Mouse (Mus musculus) bone marrow, adult 2 months (tissue): ENCODE data around the gene Gm12695.

Experiments used
- CTCF ChIP-seq: fragments of 200-500 bp; IDR thresholded peaks from 2 replicates; pipeline ENCODE4 v1.5.1; 2011; ENCODE audit warnings: low read length, control low read depth; ENCODE audit not compliant: control insufficient read depth, insufficient read depth
- POLR2A ChIP-seq: fragments of 200-500 bp; IDR thresholded peaks from 2 replicates; pipeline ENCODE4 v1.6.1; 2011; ENCODE audit warnings: low read depth, mild to moderate bottlenecking, control low read depth, low read length, borderline replicate concordance; ENCODE audit not compliant: control insufficient read depth

DNA sequence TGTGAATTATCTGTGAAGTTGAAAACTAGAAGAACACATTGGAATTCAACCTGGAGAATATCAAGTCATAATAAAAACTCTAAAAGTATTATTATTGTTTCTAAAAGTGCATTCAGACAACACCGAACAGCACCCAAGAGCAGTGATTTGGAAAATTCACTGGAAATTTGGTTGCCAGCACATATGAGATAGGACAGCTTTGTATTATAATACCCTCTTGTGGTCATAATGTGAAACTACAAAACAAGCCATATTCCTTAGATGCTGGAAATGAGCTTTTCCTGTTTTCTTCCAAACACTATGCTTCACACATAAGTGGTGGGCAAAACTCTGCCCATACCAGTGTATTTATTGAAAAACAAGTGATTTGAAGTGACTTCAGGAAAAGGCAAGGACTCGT lies 101.5 kb downstream of the Gm12695 start:
- TF ChIP-seq POLR2A: no peak
- no peak for TF ChIP-seq CTCF
